ENCODE assay signal across 8 mouse cellular contexts in genomic region chr7:3616389-3617241, GRCm38 (mm10). TPM values are rescaled to one million over a fixed set of nuclear protein-coding genes. Genes with fewer than 3 reads are reported as not detected.
A peak's percentile ranks its signal among the peaks of the same experiment; 100 is the strongest.
DNase-seq lines count a peak whose midpoint lies in the region; ATAC-seq lines count a peak whose summit lies in the region.

No protein-coding gene starts in this region.

- H3K36me3 ChIP-seq in heart, embryonic 10.5 days: peaks cover 24% of the 10 kb centered on the region
- peaks cover 11% of the 10 kb centered on the region; the same call in 1 of the 2 replicates for H3K36me3 ChIP-seq in hindbrain, embryonic 15.5 days
- H3K36me3 ChIP-seq in midbrain, embryonic 12.5 days: peaks cover 21% of the 10 kb centered on the region

- no peak overlapping the region for H3K27ac ChIP-seq in heart, embryonic 10.5 days
- peak overlapping the region; percentile 16 for H3K27ac ChIP-seq in hindbrain, embryonic 15.5 days (replicated peaks)
- no peak overlapping the region for H3K27ac ChIP-seq in midbrain, embryonic 12.5 days (replicated peaks)

- H3K27me3 ChIP-seq in heart, embryonic 10.5 days (ENCODE audit: insufficient read depth, poor library complexity, severe bottlenecking): no peaks in the 10 kb centered on the region
- no peaks in the 10 kb centered on the region; the same call in 1 of the 2 replicates for H3K27me3 ChIP-seq in hindbrain, embryonic 15.5 days
- H3K27me3 ChIP-seq in midbrain, embryonic 12.5 days: no peaks in the 10 kb centered on the region

- 42% methylated on average over 6 of the region's 6 CpGs for WGBS in heart, embryonic 10.5 days
- 45% methylated on average over 6 of the region's 6 CpGs for WGBS in hindbrain, embryonic 15.5 days
- WGBS in midbrain, embryonic 12.5 days: 46% methylated on average over 6 of the region's 6 CpGs

- no peaks in the 10 kb centered on the region for H3K9me3 ChIP-seq in heart, embryonic 10.5 days
- H3K9me3 ChIP-seq in hindbrain, embryonic 15.5 days: no peaks in the 10 kb centered on the region
- no peaks in the 10 kb centered on the region for H3K9me3 ChIP-seq in midbrain, embryonic 12.5 days

- no peak for DNase-seq in heart, embryonic 10.5 days (ENCODE audit: low spot score)
- DNase-seq in heart, adult 18-20 months: no peak
- peak; percentile 48 for DNase-seq in right cerebral cortex, postnatal 14 days
- DNase-seq in right cerebral cortex, postnatal 36 days (ENCODE audit: low spot score in 2 of 2): no peak
- DNase-seq in spleen, postnatal 14 days (ENCODE audit: low spot score in 2 of 2): no peak
- no peak for DNase-seq in MN1 (ENCODE audit: low spot score)

- peaks cover 6% of the 10 kb centered on the region; the same call in 1 of the 2 replicates for H3K4me1 ChIP-seq in heart, embryonic 10.5 days
- peaks cover 21% of the 10 kb centered on the region for H3K4me1 ChIP-seq in hindbrain, embryonic 15.5 days (replicated peaks)
- peaks cover 7% of the 10 kb centered on the region; the same call in 1 of the 2 replicates for H3K4me1 ChIP-seq in midbrain, embryonic 12.5 days

- ATAC-seq in hindbrain, embryonic 15.5 days (ENCODE audit: low FRiP score, low read depth): peak; percentile 17
- ATAC-seq in midbrain, embryonic 12.5 days (ENCODE audit: low FRiP score, low read depth): peak; percentile 72

- no peak overlapping the region for H3K9ac ChIP-seq in hindbrain, embryonic 15.5 days
- no peak overlapping the region for H3K9ac ChIP-seq in midbrain, embryonic 12.5 days (replicated peaks)

- H3K4me3 ChIP-seq in heart, embryonic 10.5 days: peak overlapping the region; percentile 87
- peak overlapping the region; percentile 66 for H3K4me3 ChIP-seq in hindbrain, embryonic 15.5 days
- H3K4me3 ChIP-seq in midbrain, embryonic 12.5 days: peak overlapping the region; percentile 73

- H3K4me2 ChIP-seq in hindbrain, embryonic 15.5 days: peak overlapping the region; percentile 71
- H3K4me2 ChIP-seq in midbrain, embryonic 12.5 days (replicated peaks): peak overlapping the region; percentile 70

RNA-seq across cellular contexts. Expression of gene Ndufa3, which starts 0.6 kb away (rescaled TPM):
- polyA plus RNA-seq in heart, embryonic 10.5 days (2016; fragmentation: Nextera tagmentation; extraction: Ambion mirVana): 486 and 602 TPM in 2 replicates
- total RNA-seq in heart, adult 18-20 months (2021): 1,000 to 10,000 TPM; 1,902 to 1,920 TPM
- polyA plus RNA-seq in hindbrain, embryonic 15.5 days (2015; fragmentation: Nextera tagmentation; extraction: Ambion mirVana): 541 and 606 TPM in 2 replicates
- polyA plus RNA-seq in midbrain, embryonic 12.5 days (2016; fragmentation: Nextera tagmentation; extraction: Ambion mirVana): 341 and 342 TPM in 2 replicates

RNA-seq across cellular contexts. Expression of gene Oscar, which starts 0.7 kb away (rescaled TPM):
- polyA plus RNA-seq in heart, embryonic 10.5 days (2016; fragmentation: Nextera tagmentation; extraction: Ambion mirVana): 0.16 and 0.27 TPM in 2 replicates
- not detected for total RNA-seq in heart, adult 18-20 months (2021)
- polyA plus RNA-seq in hindbrain, embryonic 15.5 days (2015; fragmentation: Nextera tagmentation; extraction: Ambion mirVana): 0.39 and 0.66 TPM in 2 replicates
- polyA plus RNA-seq in midbrain, embryonic 12.5 days (2016; fragmentation: Nextera tagmentation; extraction: Ambion mirVana): 0.22 TPM in 1 of 2 replicates, not detected in the other

RNA-seq across cellular contexts. Expression of gene Tfpt, which starts 13.1 kb away (rescaled TPM):
- polyA plus RNA-seq in heart, embryonic 10.5 days (2016; fragmentation: Nextera tagmentation; extraction: Ambion mirVana): 19.4 and 34.5 TPM in 2 replicates
- total RNA-seq in heart, adult 18-20 months (2021): 10 to 100 TPM; 18.2 to 18.9 TPM
- polyA plus RNA-seq in hindbrain, embryonic 15.5 days (2015; fragmentation: Nextera tagmentation; extraction: Ambion mirVana): 32.2 and 40.1 TPM in 2 replicates
- 29.9 and 37.1 TPM in 2 replicates for polyA plus RNA-seq in midbrain, embryonic 12.5 days (2016; fragmentation: Nextera tagmentation; extraction: Ambion mirVana)

RNA-seq across cellular contexts. Expression of gene Prpf31, which starts 13.2 kb away (rescaled TPM):
- polyA plus RNA-seq in heart, embryonic 10.5 days (2016; fragmentation: Nextera tagmentation; extraction: Ambion mirVana): 90.1 and 121 TPM in 2 replicates
- 10 to 100 TPM; 22.4 to 26.0 TPM for total RNA-seq in heart, adult 18-20 months (2021)
- polyA plus RNA-seq in hindbrain, embryonic 15.5 days (2015; fragmentation: Nextera tagmentation; extraction: Ambion mirVana): 88.8 and 89.6 TPM in 2 replicates
- 121 and 131 TPM in 2 replicates for polyA plus RNA-seq in midbrain, embryonic 12.5 days (2016; fragmentation: Nextera tagmentation; extraction: Ambion mirVana)

RNA-seq across cellular contexts. Expression of gene Cnot3, which starts 28.5 kb away (rescaled TPM):
- 40.7 and 56.4 TPM in 2 replicates for polyA plus RNA-seq in heart, embryonic 10.5 days (2016; fragmentation: Nextera tagmentation; extraction: Ambion mirVana)
- total RNA-seq in heart, adult 18-20 months (2021): 10 to 100 TPM; 17.8 to 23.0 TPM
- 39.5 and 47.3 TPM in 2 replicates for polyA plus RNA-seq in hindbrain, embryonic 15.5 days (2015; fragmentation: Nextera tagmentation; extraction: Ambion mirVana)
- polyA plus RNA-seq in midbrain, embryonic 12.5 days (2016; fragmentation: Nextera tagmentation; extraction: Ambion mirVana): 59.5 and 67.5 TPM in 2 replicates
